Mouse (Mus musculus) stomach, postnatal 0 days (tissue): ENCODE measurements around the gene Klhl12.

Source experiments
- CTCF ChIP-seq: IDR thresholded peaks from 2 replicates; pipeline ENCODE4 v1.5.1; 2016; ENCODE audit warnings: antibody characterized with exemption, low read depth, mild to moderate bottlenecking, moderate library complexity
- EP300 ChIP-seq: optimal IDR thresholded peaks from 2 replicates; pipeline ENCODE3; 2016; ENCODE audit warnings: antibody characterized with exemption

- TF ChIP-seq EP300 (no peak), CTCF (peak; percentile 92)
Observed at GRCm38 (mm10) chr1:134518677-134519076, 63.3 kb downstream of the Klhl12 start.
